Mouse (Mus musculus) liver, postnatal 0 days (tissue): Measurements from ENCODE around the gene 1700014D04Rik.

Experiments
- CTCF ChIP-seq: sonication (generic); IDR thresholded peaks from 2 replicates; pipeline ENCODE4 v1.5.1; 2016; ENCODE audit warnings: antibody characterized with exemption, low read depth
- EP300 ChIP-seq: IDR thresholded peaks from 2 replicates; pipeline ENCODE4 v1.6.1; 2016; ENCODE audit warnings: antibody characterized with exemption, low read depth, mild to moderate bottlenecking

DNA sequence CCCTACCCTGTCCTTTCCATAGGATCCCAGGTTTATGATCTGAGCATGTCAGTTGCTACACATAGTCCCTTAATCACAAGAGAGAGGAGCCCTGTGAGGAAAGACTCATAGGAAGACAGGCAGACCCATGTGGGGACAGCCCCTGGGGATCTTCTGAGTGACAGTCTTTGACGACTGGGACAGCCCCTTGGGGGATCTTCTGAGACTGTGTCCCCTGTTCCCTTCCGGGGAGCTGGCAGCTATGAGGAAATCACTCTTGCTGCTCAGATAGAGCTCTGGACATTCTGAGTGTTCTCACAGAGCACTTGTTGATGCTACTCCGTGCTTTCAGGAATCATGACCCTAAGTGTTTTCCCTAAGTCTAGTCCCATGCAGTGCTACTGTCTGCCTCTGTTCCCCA is 32.8 kb downstream of the 1700014D04Rik start:
- TF ChIP-seq CTCF (no peak), EP300 (no peak)
